Mouse (Mus musculus): Measurements from ENCODE around the gene Dennd5b. TPM values are rescaled to one million over a fixed set of nuclear protein-coding genes. Genes with fewer than 3 reads are reported as not detected.
"Not testable (repeated sequence)": the region's sequence is repeated elsewhere in the genome, so short reads cannot be mapped to it uniquely, and the experiment has no call there.

Dennd5b gene
- polyA plus RNA-seq, 1 experiment from 2014 or later: 7.9 TPM

GRCm38 (mm10) chr6:148941880-148942279, 159.6 kb downstream of the Dennd5b start:
- Histone ChIP-seq H3K9me3 (ENCODE audit: low read length) (no peaks in the 10 kb centered on the region), H3K27me3 (ENCODE audit: insufficient read depth, low read length) (no peaks in the 10 kb centered on the region), H3K4me1 (ENCODE audit: insufficient read depth) (peaks cover 8% of the 10 kb centered on the region), H3K9ac (replicated peaks) (no peak overlapping the region), H3K36me3 (replicated peaks; ENCODE audit: insufficient read depth, low read length) (no peaks in the 10 kb centered on the region), H3K27ac (ENCODE audit: low read depth) (no peak overlapping the region), H3K4me3 (ENCODE audit: low read depth, low read length) (no peak overlapping the region), H3K4me2 (ENCODE audit: low read depth, low read length) (no peak overlapping the region)
- ATAC-seq (no peak), DNase-seq (no peak)
- 69% methylated on average over 5 of the region's 5 CpGs for WGBS (ENCODE audit: insufficient replicate concordance)
- TF ChIP-seq CTCF (IDR thresholded peaks at IDR 0.05; ENCODE audit: low read depth) (no peak), EP300 (IDR thresholded peaks at IDR 0.05; ENCODE audit: low read depth) (no peak)

DNA sequence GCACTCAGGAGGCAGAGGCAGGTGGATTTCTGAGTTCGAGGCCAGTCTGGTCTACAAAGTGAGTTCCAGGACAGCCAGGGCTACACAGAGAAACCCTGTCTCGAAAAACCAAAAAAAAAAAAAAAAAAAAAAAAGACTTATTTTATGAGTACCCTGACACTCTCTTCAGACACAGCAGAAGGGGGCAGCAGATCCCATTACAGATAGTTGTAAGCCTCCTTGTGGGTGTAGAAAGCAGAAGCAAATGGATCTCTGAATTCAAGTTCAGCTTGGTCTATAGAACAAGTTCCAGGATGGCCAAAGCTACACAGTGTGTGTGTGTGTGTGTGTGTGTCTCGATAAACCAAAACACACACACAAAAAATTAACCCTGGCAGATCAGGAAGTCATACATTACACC, 161.1 kb downstream of the Dennd5b start:
- not testable (repeated sequence) for H3K27me3 ChIP-seq (ENCODE audit: insufficient read depth, low read length); DNase-seq; H3K27ac ChIP-seq (ENCODE audit: low read depth); H3K4me2 ChIP-seq (ENCODE audit: low read depth, low read length); H3K9me3 ChIP-seq (ENCODE audit: low read length); H3K36me3 ChIP-seq (replicated peaks; ENCODE audit: insufficient read depth, low read length); H3K4me3 ChIP-seq (ENCODE audit: low read depth, low read length); H3K4me1 ChIP-seq (ENCODE audit: insufficient read depth); H3K9ac ChIP-seq (replicated peaks); ATAC-seq
- TF ChIP-seq CTCF (IDR thresholded peaks at IDR 0.05; ENCODE audit: low read depth): peak; percentile 24; the same call in 1 of the 2 replicates
- WGBS (ENCODE audit: insufficient replicate concordance): 52% methylated on average over 2 of the region's 3 CpGs

Other genes starting within 250 kb of the Dennd5b start
- 2.6 and 2.7 TPM in 2 replicates for gene Caprin2, start 205.4 kb downstream of the Dennd5b start, polyA plus RNA-seq (2015; fragmentation: Nextera tagmentation; extraction: Ambion mirVana)
- gene Sinhcaf, start 155.2 kb downstream of the Dennd5b start, polyA plus RNA-seq (2015; fragmentation: Nextera tagmentation; extraction: Ambion mirVana): 8.3 and 9.4 TPM in 2 replicates
- gene Gm10203, start 28.5 kb upstream of the Dennd5b start, polyA plus RNA-seq (2015; fragmentation: Nextera tagmentation; extraction: Ambion mirVana): not detected in 2 replicates
- gene Etfbkmt, start 38.2 kb upstream of the Dennd5b start, polyA plus RNA-seq (2015; fragmentation: Nextera tagmentation; extraction: Ambion mirVana): 9.7 and 9.8 TPM in 2 replicates
- gene Amn1, start 87.0 kb upstream of the Dennd5b start, polyA plus RNA-seq (2015; fragmentation: Nextera tagmentation; extraction: Ambion mirVana): 7.1 and 9.1 TPM in 2 replicates
- gene Resf1, start 207.7 kb upstream of the Dennd5b start, polyA plus RNA-seq (2015; fragmentation: Nextera tagmentation; extraction: Ambion mirVana): 16.0 and 22.3 TPM in 2 replicates

All from liver, postnatal 0 days (tissue).